Mouse (Mus musculus) naive thymus-derived CD4-positive, alpha-beta T cell, adult 2 months (primary cell): ENCODE data around the gene Fdxacb1.

Experiments
- DNase-seq: peaks from one replicate; pipeline ENCODE4 v3.0.0-alpha.2; 2011; ENCODE audit warnings: low read depth

Fdxacb1 gene

GRCm38 (mm10) chr9:50750706-50751105 is 17.3 kb upstream of the Fdxacb1 start:
- no peak for DNase-seq

GRCm38 (mm10) chr9:50751323-50751722 is 16.7 kb upstream of the Fdxacb1 start, which contains the start of gene Cryab:
Gene Cryab, plus strand, starts transcription at chr9:50751325.
- no peak for DNase-seq

- DNase-seq, result no peak
Measured at GRCm38 (mm10) chr9:50752054-50752602, 15.9 kb upstream of the Fdxacb1 start, which contains the start of gene Hspb2. Gene Hspb2, minus strand, starts transcription at chr9:50752354.

GRCm38 (mm10) chr9:50752784-50753615 is 15.0 kb upstream of the Fdxacb1 start:
- DNase-seq, result no peak

GRCm38 (mm10) chr9:50753947-50754346 is 14.1 kb upstream of the Fdxacb1 start:
- DNase-seq, result no peak

GRCm38 (mm10) chr9:50756711-50757110 is 11.3 kb upstream of the Fdxacb1 start:
- DNase-seq, result no peak

GRCm38 (mm10) chr9:50761520-50762243 is 6.4 kb upstream of the Fdxacb1 start:
- DNase-seq, result no peak

- no peak for DNase-seq
Measured at GRCm38 (mm10) chr9:50763331-50763730, 4.7 kb upstream of the Fdxacb1 start.

- DNase-seq, result no peak
Measured at GRCm38 (mm10) chr9:50767531-50768106, 417 bp upstream of the Fdxacb1 start.

- DNase-seq, result no peak
Measured at GRCm38 (mm10) chr9:50770011-50770410, 2.0 kb downstream of the Fdxacb1 start.

- peak; percentile 37 for DNase-seq
Measured at GRCm38 (mm10) chr9:50774026-50774462, 6.0 kb downstream of the Fdxacb1 start.

- DNase-seq, result peak; percentile 92
Measured at GRCm38 (mm10) chr9:50774991-50775612, 7.1 kb downstream of the Fdxacb1 start, which contains the start of the genes Alg9 and 1110032A03Rik. Gene Alg9, plus strand, starts transcription at chr9:50775019. Gene 1110032A03Rik, minus strand, starts transcription at chr9:50775520.

- peak; percentile 49 for DNase-seq
Measured at GRCm38 (mm10) chr9:50775662-50776126, 7.7 kb downstream of the Fdxacb1 start.

- no peak for DNase-seq
Measured at GRCm38 (mm10) chr9:50776162-50776760, 8.2 kb downstream of the Fdxacb1 start.

GRCm38 (mm10) chr9:50782155-50782554 is 14.1 kb downstream of the Fdxacb1 start:
- peak; percentile 70 for DNase-seq

- DNase-seq, result no peak
Measured at GRCm38 (mm10) chr9:50795266-50795665, 27.2 kb downstream of the Fdxacb1 start.

GRCm38 (mm10) chr9:50796776-50797175 is 28.7 kb downstream of the Fdxacb1 start:
- DNase-seq, result no peak

GRCm38 (mm10) chr9:50797641-50798040 is 29.6 kb downstream of the Fdxacb1 start:
- DNase-seq, result no peak

GRCm38 (mm10) chr9:50798368-50798767 is 30.3 kb downstream of the Fdxacb1 start:
- DNase-seq, result no peak

GRCm38 (mm10) chr9:50800985-50801384 is 32.9 kb downstream of the Fdxacb1 start:
- DNase-seq, result peak; percentile 73

GRCm38 (mm10) chr9:50803055-50803671 is 35.1 kb downstream of the Fdxacb1 start:
- no peak for DNase-seq
